Mouse (Mus musculus): ENCODE results near the gene Plekhm1. TPM values are rescaled to one million over a fixed set of nuclear protein-coding genes. Genes with fewer than 3 reads are reported as not detected.

The Plekhm1 gene
- polyA plus RNA-seq, 1 experiment: 6.3 TPM

DNA sequence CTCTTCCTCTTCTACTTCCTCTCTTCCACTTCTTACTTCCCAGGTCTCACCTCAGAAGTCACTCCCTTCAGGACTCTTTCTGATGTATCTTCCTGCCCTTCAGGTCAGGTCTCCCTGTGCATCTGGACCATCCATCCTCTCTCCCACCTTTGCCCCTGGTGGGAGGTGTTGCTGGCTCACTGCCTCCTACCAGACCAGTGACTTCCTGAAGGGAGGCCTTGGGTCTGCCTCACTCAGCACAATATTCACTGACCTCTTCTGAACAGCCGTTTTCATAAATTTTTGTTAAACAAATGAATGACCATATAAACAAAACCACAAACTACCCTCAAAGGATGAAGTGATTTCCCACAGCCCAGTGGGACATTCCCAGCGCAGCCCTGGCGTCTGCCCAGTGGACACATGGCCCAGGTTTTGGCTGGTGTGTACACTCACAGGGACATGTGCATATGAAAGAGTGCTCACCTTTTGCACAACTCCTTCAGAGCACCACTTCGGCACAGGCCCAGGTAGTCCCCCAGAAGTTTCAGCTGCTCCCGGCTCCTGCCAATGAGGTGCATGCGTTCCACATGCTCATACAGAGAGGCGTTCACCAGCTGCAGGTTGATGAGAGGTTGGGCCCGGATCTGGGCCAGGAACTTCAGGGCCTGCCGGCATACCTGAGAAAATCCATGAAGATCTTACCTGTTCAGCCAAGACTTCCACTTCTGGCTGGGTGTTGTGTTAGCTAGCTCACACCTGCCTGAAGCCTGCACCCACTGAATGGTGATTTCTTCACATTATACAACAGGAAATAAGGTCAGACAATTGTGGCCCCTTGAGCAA is 41.9 kb downstream of the Plekhm1 start:
- H3K27ac ChIP-seq (ENCODE audit: control insufficient read depth, insufficient read depth, low read depth, low read length): no peak overlapping the region
- H3K36me3 ChIP-seq (ENCODE audit: control insufficient read depth, insufficient read depth, low read length): no peaks in the 10 kb centered on the region; the same call in 1 of the 2 replicates

GRCm38 (mm10) chr11:103365530-103365929 is 47.0 kb downstream of the Plekhm1 start:
- peaks cover 28% of the 10 kb centered on the region for H3K4me1 ChIP-seq (ENCODE audit: control insufficient read depth, insufficient read depth, low read length)
- TF ChIP-seq CTCF (IDR thresholded peaks at IDR 0.05; ENCODE audit: control insufficient read depth, insufficient read depth, insufficient replicate concordance, low read depth, low read length) (no peak), POLR2A (IDR thresholded peaks at IDR 0.05; ENCODE audit: control insufficient read depth, low read depth, low read length) (no peak)
- no peaks in the 10 kb centered on the region for H3K36me3 ChIP-seq (ENCODE audit: control insufficient read depth, insufficient read depth, low read length)
- H3K27ac ChIP-seq (ENCODE audit: control insufficient read depth, insufficient read depth, low read depth, low read length): no peak overlapping the region
- no peaks in the 10 kb centered on the region for H3K27me3 ChIP-seq (ENCODE audit: control insufficient read depth, insufficient read depth, low read length)
- H3K4me3 ChIP-seq (ENCODE audit: control insufficient read depth, low read depth, low read length): no peak overlapping the region

More for the DNA sequence above, 41.9 kb downstream of the Plekhm1 start:
- no peak for TF ChIP-seq POLR2A (IDR thresholded peaks at IDR 0.05; ENCODE audit: control insufficient read depth, low read depth, low read length)
- TF ChIP-seq CTCF (IDR thresholded peaks at IDR 0.05; ENCODE audit: control insufficient read depth, insufficient read depth, insufficient replicate concordance, low read depth, low read length): no peak
- H3K4me1 ChIP-seq (ENCODE audit: control insufficient read depth, insufficient read depth, low read length): no peaks in the 10 kb centered on the region
- no peaks in the 10 kb centered on the region for H3K27me3 ChIP-seq (ENCODE audit: control insufficient read depth, insufficient read depth, low read length)
- no peak overlapping the region for H3K4me3 ChIP-seq (ENCODE audit: control insufficient read depth, low read depth, low read length)

- Histone ChIP-seq H3K27ac (ENCODE audit: control insufficient read depth, insufficient read depth, low read depth, low read length) (no peak overlapping the region), H3K36me3 (ENCODE audit: control insufficient read depth, insufficient read depth, low read length) (no peaks in the 10 kb centered on the region)
These were observed 47.5 kb downstream of the Plekhm1 start for GRCm38 (mm10) chr11:103365022-103365421.

GRCm38 (mm10) chr11:103364335-103364734 is 48.2 kb downstream of the Plekhm1 start:
- TF ChIP-seq CTCF (IDR thresholded peaks at IDR 0.05; ENCODE audit: control insufficient read depth, insufficient read depth, insufficient replicate concordance, low read depth, low read length): no peak
- TF ChIP-seq POLR2A (IDR thresholded peaks at IDR 0.05; ENCODE audit: control insufficient read depth, low read depth, low read length): no peak
- Histone ChIP-seq H3K4me1 (ENCODE audit: control insufficient read depth, insufficient read depth, low read length) (peaks cover 34% of the 10 kb centered on the region), H3K36me3 (ENCODE audit: control insufficient read depth, insufficient read depth, low read length) (no peaks in the 10 kb centered on the region), H3K4me3 (ENCODE audit: control insufficient read depth, low read depth, low read length) (no peak overlapping the region), H3K27me3 (ENCODE audit: control insufficient read depth, insufficient read depth, low read length) (no peaks in the 10 kb centered on the region), H3K27ac (ENCODE audit: control insufficient read depth, insufficient read depth, low read depth, low read length) (no peak overlapping the region)

More at GRCm38 (mm10) chr11:103365022-103365421, 47.5 kb downstream of the Plekhm1 start:
- Histone ChIP-seq H3K4me3 (ENCODE audit: control insufficient read depth, low read depth, low read length) (no peak overlapping the region), H3K27me3 (ENCODE audit: control insufficient read depth, insufficient read depth, low read length) (no peaks in the 10 kb centered on the region), H3K4me1 (ENCODE audit: control insufficient read depth, insufficient read depth, low read length) (peaks cover 30% of the 10 kb centered on the region)
- TF ChIP-seq CTCF (IDR thresholded peaks at IDR 0.05; ENCODE audit: control insufficient read depth, insufficient read depth, insufficient replicate concordance, low read depth, low read length) (no peak), POLR2A (IDR thresholded peaks at IDR 0.05; ENCODE audit: control insufficient read depth, low read depth, low read length) (no peak)

DNA sequence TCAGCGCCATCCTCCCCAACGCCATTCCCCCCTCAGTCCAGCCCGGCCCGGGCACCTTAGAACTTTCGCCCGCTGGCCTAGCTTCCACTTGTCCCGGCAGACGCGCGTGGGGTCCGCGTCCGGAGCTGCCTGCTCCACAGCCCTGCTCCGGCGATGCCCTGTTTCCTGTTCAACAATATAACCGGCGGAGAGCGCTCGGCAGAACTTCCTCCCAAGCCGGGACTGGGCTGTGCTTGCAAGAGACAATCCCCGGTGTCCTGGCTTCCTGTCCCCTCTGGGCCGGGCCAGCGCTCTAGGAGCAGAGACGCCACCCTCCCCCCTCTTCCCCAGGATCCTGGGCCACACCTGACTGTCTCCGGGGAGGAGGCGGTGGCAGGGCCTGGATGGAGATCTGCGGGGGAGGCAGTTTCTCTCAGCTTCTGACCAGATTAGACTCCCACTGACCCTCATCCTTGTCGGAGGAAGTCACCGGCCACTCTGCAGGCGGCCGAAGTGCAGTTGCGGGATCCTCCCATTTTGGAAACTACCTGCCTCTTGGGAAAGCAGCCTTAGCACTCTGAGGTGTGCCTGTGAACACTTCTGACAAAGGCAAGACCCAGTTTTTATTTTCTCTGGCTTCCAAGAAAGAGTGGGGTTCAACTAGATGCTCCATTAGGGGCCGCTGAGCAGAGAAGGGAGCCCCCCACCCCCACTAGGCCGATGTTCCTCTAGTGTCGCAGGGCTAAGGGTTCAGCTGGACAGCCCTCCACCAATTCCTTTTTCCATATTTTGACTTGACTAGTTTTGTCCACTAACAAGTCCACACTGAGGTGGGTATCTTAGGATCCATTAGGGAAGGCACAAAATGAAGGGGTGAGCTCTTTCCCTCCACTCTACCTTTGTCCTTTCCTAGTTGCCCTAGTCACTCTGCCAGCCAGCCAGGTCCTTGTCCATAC is 49.0 kb downstream of the Plekhm1 start, which contains the start of gene Arhgap27:
TSS of gene Arhgap27 (minus strand) at position 479 of the 935 bp plus-strand sequence.
- Histone ChIP-seq H3K27ac (ENCODE audit: control insufficient read depth, insufficient read depth, low read depth, low read length) (no peak within 1 kb of the TSS), H3K27me3 (ENCODE audit: control insufficient read depth, insufficient read depth, low read length) (no peaks in the 10 kb centered on the region), H3K4me1 (ENCODE audit: control insufficient read depth, insufficient read depth, low read length) (peaks cover 38% of the 10 kb centered on the region), H3K4me3 (ENCODE audit: control insufficient read depth, low read depth, low read length) (peak within 1 kb of the TSS; percentile 70), H3K36me3 (ENCODE audit: control insufficient read depth, insufficient read depth, low read length) (no peaks in the 10 kb centered on the region)
- TF ChIP-seq POLR2A (IDR thresholded peaks at IDR 0.05; ENCODE audit: control insufficient read depth, low read depth, low read length) (no peak), CTCF (IDR thresholded peaks at IDR 0.05; ENCODE audit: control insufficient read depth, insufficient read depth, insufficient replicate concordance, low read depth, low read length) (no peak)

DNA sequence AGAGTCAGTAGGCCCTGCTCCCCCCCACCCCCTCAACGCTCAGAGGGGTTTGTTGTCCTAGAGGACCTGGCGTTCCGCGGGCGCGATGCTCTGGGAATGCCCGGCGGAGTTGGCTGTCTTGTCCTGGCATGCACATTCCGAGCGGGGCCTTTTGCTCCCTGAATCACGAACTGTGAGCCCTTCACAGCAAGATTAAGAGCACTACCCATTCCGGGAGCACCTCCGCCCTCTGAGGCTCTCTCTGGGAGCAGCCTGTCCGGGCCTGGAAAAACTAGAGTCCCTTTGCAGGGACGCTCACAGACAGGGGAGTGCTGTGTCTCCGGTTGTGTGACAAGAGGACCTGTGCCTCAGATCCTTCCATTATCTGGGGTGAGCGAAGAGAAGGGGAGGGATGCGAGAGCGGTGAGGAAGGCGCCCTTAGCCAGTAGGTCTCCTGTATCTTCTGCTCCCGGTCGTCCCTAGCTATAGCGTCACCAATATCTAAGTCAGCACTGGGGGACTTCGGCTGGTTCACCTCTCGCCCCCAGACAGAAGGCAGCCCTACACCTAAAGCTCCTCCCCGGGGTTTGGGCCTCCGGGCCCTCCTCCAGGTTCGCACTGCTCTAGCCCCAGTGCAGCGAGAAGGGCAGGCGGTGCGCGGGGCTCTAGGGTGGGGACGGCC is 49.8 kb downstream of the Plekhm1 start:
- H3K4me3 ChIP-seq (ENCODE audit: control insufficient read depth, low read depth, low read length): peak overlapping the region; percentile 70
- H3K4me1 ChIP-seq (ENCODE audit: control insufficient read depth, insufficient read depth, low read length): peaks cover 38% of the 10 kb centered on the region
- H3K36me3 ChIP-seq (ENCODE audit: control insufficient read depth, insufficient read depth, low read length): no peaks in the 10 kb centered on the region
- H3K27ac ChIP-seq (ENCODE audit: control insufficient read depth, insufficient read depth, low read depth, low read length): no peak overlapping the region
- H3K27me3 ChIP-seq (ENCODE audit: control insufficient read depth, insufficient read depth, low read length): no peaks in the 10 kb centered on the region
- TF ChIP-seq POLR2A (IDR thresholded peaks at IDR 0.05; ENCODE audit: control insufficient read depth, low read depth, low read length) (no peak), CTCF (IDR thresholded peaks at IDR 0.05; ENCODE audit: control insufficient read depth, insufficient read depth, insufficient replicate concordance, low read depth, low read length) (no peak)
